Mouse (Mus musculus): Measurements from ENCODE around the gene Slc19a2.
A peak's percentile ranks its signal among the peaks of the same experiment; 100 is the strongest.
"Not testable (repeated sequence)": the region's sequence is repeated elsewhere in the genome, so short reads cannot be mapped to it uniquely, and the experiment has no call there.

The Slc19a2 gene

DNA sequence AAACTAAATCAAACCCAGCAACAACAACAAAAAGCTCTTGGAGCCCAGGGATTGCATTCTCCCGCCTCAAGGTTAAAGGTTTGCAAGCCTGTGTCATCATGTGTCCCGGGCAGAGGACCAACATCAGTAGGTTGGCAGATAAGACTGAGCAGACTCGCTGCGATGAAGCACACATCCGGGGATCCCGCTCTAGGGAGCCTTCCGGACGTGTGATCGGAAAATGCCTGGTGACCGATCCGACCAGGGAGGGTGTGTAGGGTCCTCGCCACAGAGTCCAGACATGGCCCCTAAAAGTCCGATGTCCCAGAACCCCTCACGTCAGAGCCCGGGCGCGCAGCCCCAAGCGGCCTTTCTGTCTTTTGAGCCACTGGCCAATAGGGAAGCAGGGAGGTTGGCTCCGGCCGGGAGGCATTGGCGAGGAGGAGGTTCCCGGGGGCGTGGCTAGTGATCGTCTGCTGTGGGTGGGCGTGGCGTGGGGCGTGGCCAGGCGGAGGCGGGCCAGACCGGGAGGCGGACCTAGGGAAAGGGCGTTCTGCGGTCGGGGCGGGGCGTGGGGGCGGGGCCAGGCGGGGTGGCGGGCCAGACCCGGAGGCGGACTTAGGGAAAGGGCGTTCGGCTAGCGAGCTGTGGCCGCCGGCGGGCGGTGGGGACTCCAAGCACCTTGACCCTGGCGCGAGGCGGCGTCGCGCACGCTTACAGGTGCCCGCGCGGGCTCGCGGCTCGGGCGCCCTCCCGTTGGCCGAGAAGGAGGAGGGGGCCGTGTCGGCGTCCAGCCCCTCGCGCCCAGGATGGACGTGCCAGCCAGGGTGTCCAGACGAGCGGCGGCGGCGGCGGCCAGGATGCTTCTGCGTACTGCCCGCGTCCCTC lies at the start of gene Slc19a2:
TSS of gene Slc19a2 (plus strand) at position 582 of the 867 bp plus-strand sequence.
- H3K36me3 ChIP-seq (ENCODE audit: control insufficient read depth, insufficient read depth, low read length, poor library complexity, severe bottlenecking) = no peaks in the 10 kb centered on the region
- DNase-seq (ENCODE audit: low read depth, low spot score) = peak; percentile 98
- no peaks in the 10 kb centered on the region for H3K27me3 ChIP-seq (ENCODE audit: control insufficient read depth, insufficient read depth, low read length, poor library complexity, severe bottlenecking)

DNA sequence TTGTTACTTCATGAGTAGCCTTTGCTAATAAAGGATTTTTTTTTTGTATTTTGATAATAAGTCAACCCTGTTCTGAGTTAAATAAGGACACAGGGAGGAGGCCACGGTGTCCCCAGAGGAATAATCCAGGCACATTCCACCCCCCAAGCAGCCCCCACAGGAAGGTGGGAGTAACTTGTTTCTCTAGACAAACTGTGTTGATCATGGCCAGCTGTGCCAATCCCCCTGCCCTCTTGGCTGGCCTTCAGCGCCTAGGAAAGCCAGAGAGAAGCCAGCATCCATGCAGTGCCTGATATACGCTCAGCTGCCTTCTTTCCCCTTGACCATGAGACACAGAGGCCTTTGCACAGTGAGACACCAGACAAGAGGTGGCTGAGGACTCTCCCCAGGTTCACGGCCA lies 49.3 kb upstream of the Slc19a2 start:
- no peak for DNase-seq (ENCODE audit: low read depth, low spot score)
- H3K27me3 ChIP-seq (ENCODE audit: control insufficient read depth, insufficient read depth, low read length, poor library complexity, severe bottlenecking) = no peaks in the 10 kb centered on the region
- H3K36me3 ChIP-seq (ENCODE audit: control insufficient read depth, insufficient read depth, low read length, poor library complexity, severe bottlenecking) = no peaks in the 10 kb centered on the region

DNA sequence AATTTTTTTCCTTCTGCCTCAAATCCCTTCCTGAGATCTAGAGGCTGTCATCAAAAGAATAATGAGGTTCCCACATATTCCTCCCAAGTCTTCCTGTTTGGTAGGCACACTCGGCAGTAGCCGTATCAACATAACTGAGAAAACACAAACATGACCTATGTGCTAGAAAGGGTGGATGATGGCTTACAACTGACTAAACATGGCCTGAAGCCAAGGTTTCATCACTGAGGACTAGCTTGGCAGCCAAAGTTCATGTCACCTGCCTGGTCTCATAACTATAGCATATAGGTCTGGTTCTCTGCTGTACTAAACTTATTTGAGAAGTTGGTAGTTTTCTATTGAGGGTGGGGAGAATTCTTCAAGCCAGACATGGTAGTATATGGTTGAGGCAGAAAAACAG lies 40.4 kb upstream of the Slc19a2 start:
- DNase-seq (ENCODE audit: low read depth, low spot score) = no peak
- Histone ChIP-seq H3K36me3 (ENCODE audit: control insufficient read depth, insufficient read depth, low read length, poor library complexity, severe bottlenecking) (no peaks in the 10 kb centered on the region), H3K27me3 (ENCODE audit: control insufficient read depth, insufficient read depth, low read length, poor library complexity, severe bottlenecking) (no peaks in the 10 kb centered on the region)

GRCm38 (mm10) chr1:164210899-164211298 lies 37.9 kb upstream of the Slc19a2 start:
- DNase-seq (ENCODE audit: low read depth, low spot score) = no peak
- no peaks in the 10 kb centered on the region for H3K27me3 ChIP-seq (ENCODE audit: control insufficient read depth, insufficient read depth, low read length, poor library complexity, severe bottlenecking)
- no peaks in the 10 kb centered on the region for H3K36me3 ChIP-seq (ENCODE audit: control insufficient read depth, insufficient read depth, low read length, poor library complexity, severe bottlenecking)

DNA sequence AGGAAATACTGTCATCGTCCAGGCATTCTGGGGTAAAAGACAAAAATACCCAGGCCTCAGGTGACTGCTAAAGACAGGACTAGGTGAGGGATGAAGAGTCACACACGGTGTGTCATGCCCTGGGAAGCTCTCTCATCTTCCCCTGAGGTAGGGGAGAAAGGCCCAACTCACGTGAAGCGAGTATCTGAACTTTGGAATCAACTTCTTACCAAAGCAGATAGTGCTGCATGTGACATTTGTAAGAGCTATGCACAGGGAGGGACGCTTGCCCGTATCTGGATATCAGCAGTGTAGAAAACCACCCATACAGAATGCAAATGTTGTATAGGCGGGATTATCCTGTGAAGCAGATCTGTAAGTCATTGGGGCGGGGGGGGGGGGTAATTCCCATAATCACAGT lies 36.2 kb upstream of the Slc19a2 start:
- Histone ChIP-seq H3K27me3 (ENCODE audit: control insufficient read depth, insufficient read depth, low read length, poor library complexity, severe bottlenecking) (no peaks in the 10 kb centered on the region), H3K36me3 (ENCODE audit: control insufficient read depth, insufficient read depth, low read length, poor library complexity, severe bottlenecking) (no peaks in the 10 kb centered on the region)
- DNase-seq (ENCODE audit: low read depth, low spot score) = no peak

DNA sequence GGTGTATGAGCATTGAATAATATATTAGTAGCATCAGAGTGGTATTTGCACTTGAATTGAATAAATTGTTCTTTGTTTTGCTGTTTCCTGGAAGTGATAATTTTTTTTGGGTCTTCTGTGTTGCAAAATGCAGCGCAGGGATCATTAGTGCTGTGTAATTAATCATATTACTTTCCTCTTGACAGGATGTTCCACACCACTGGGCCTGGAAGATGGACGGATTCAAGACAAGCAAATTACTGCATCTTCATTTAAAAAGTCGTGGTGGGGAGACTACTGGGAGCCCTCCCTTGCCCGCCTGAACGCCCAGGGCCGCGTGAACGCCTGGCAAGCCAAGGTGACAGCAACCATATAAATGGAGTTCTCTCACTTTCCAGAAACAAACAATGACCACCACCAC lies 34.7 kb upstream of the Slc19a2 start:
- no peak for DNase-seq (ENCODE audit: low read depth, low spot score)
- Histone ChIP-seq H3K27me3 (ENCODE audit: control insufficient read depth, insufficient read depth, low read length, poor library complexity, severe bottlenecking) (no peaks in the 10 kb centered on the region), H3K36me3 (ENCODE audit: control insufficient read depth, insufficient read depth, low read length, poor library complexity, severe bottlenecking) (no peaks in the 10 kb centered on the region)

GRCm38 (mm10) chr1:164215097-164215496 lies 33.7 kb upstream of the Slc19a2 start:
- Histone ChIP-seq H3K27me3 (ENCODE audit: control insufficient read depth, insufficient read depth, low read length, poor library complexity, severe bottlenecking) (no peaks in the 10 kb centered on the region), H3K36me3 (ENCODE audit: control insufficient read depth, insufficient read depth, low read length, poor library complexity, severe bottlenecking) (no peaks in the 10 kb centered on the region)
- DNase-seq (ENCODE audit: low read depth, low spot score) = no peak

- Histone ChIP-seq H3K27me3 (ENCODE audit: control insufficient read depth, insufficient read depth, low read length, poor library complexity, severe bottlenecking) (no peaks in the 10 kb centered on the region), H3K36me3 (ENCODE audit: control insufficient read depth, insufficient read depth, low read length, poor library complexity, severe bottlenecking) (no peaks in the 10 kb centered on the region)
- no peak for DNase-seq (ENCODE audit: low read depth, low spot score)
Observed at GRCm38 (mm10) chr1:164215540-164215939, 33.3 kb upstream of the Slc19a2 start.

GRCm38 (mm10) chr1:164217791-164218685 lies 30.8 kb upstream of the Slc19a2 start:
- Histone ChIP-seq H3K27me3 (ENCODE audit: control insufficient read depth, insufficient read depth, low read length, poor library complexity, severe bottlenecking) (no peaks in the 10 kb centered on the region), H3K36me3 (ENCODE audit: control insufficient read depth, insufficient read depth, low read length, poor library complexity, severe bottlenecking) (no peaks in the 10 kb centered on the region)
- DNase-seq (ENCODE audit: low read depth, low spot score) = peak; percentile 4

GRCm38 (mm10) chr1:164220261-164220660 lies 28.6 kb upstream of the Slc19a2 start:
- H3K36me3 ChIP-seq (ENCODE audit: control insufficient read depth, insufficient read depth, low read length, poor library complexity, severe bottlenecking) = no peaks in the 10 kb centered on the region
- H3K27me3 ChIP-seq (ENCODE audit: control insufficient read depth, insufficient read depth, low read length, poor library complexity, severe bottlenecking) = no peaks in the 10 kb centered on the region
- no peak for DNase-seq (ENCODE audit: low read depth, low spot score)

- no peak for DNase-seq (ENCODE audit: low read depth, low spot score)
- Histone ChIP-seq H3K27me3 (ENCODE audit: control insufficient read depth, insufficient read depth, low read length, poor library complexity, severe bottlenecking) (no peaks in the 10 kb centered on the region), H3K36me3 (ENCODE audit: control insufficient read depth, insufficient read depth, low read length, poor library complexity, severe bottlenecking) (no peaks in the 10 kb centered on the region)
Observed at GRCm38 (mm10) chr1:164223089-164223488, 25.8 kb upstream of the Slc19a2 start.

GRCm38 (mm10) chr1:164231937-164232570 lies 16.8 kb upstream of the Slc19a2 start:
- not testable (repeated sequence) for H3K36me3 ChIP-seq (ENCODE audit: control insufficient read depth, insufficient read depth, low read length, poor library complexity, severe bottlenecking); H3K27me3 ChIP-seq (ENCODE audit: control insufficient read depth, insufficient read depth, low read length, poor library complexity, severe bottlenecking); DNase-seq (ENCODE audit: low read depth, low spot score)

- no peak for DNase-seq (ENCODE audit: low read depth, low spot score)
- Histone ChIP-seq H3K36me3 (ENCODE audit: control insufficient read depth, insufficient read depth, low read length, poor library complexity, severe bottlenecking) (no peaks in the 10 kb centered on the region), H3K27me3 (ENCODE audit: control insufficient read depth, insufficient read depth, low read length, poor library complexity, severe bottlenecking) (no peaks in the 10 kb centered on the region)
Observed at GRCm38 (mm10) chr1:164233447-164233846, 15.4 kb upstream of the Slc19a2 start.

DNA sequence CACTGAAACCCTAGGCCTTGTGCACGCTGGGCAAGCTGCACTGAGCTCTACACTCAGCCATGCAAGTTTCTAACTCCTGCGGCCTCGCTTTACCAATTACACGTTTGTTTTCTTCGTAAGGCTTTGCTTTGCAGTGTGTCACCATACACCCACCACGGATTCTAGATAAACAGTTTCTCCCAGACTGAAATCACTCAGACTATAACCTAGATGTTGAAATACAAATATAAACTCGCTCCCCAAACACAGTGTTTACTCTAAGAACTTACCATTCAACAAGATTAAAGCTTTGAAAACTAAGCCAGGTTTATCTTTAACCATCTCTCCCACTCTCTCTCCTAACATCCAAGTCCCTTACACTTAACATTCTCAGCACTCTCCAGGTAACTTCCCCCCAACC lies 13.8 kb upstream of the Slc19a2 start:
- no peak for DNase-seq (ENCODE audit: low read depth, low spot score)
- Histone ChIP-seq H3K27me3 (ENCODE audit: control insufficient read depth, insufficient read depth, low read length, poor library complexity, severe bottlenecking) (no peaks in the 10 kb centered on the region), H3K36me3 (ENCODE audit: control insufficient read depth, insufficient read depth, low read length, poor library complexity, severe bottlenecking) (no peaks in the 10 kb centered on the region)

DNA sequence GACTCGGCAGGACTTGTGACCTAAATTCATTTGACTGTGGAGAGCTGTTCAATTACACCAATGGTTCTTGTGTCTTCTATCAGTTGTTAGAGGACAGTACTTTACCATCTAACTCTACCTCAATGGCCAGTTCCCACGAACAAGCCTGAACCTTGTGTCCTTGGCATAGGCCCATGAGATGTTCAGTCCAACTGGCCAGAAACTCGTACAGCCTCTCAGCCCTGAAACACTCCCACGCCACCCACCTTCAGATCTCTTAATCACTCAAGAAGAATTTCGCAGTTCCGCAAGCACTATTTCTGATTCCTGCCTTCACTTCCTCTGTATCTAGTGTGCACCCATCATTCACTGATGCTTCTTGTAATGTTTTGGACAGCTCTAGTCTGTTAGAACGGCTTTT lies 12.8 kb upstream of the Slc19a2 start:
- Histone ChIP-seq H3K36me3 (ENCODE audit: control insufficient read depth, insufficient read depth, low read length, poor library complexity, severe bottlenecking) (no peaks in the 10 kb centered on the region), H3K27me3 (ENCODE audit: control insufficient read depth, insufficient read depth, low read length, poor library complexity, severe bottlenecking) (no peaks in the 10 kb centered on the region)
- no peak for DNase-seq (ENCODE audit: low read depth, low spot score)

Data from splenic B cell, adult 2 months (primary cell).